Mouse (Mus musculus) thymus, postnatal 25 days (tissue): ENCODE results near the gene Rad51b.

Source experiments
- DNase-seq: peaks from one replicate; pipeline ENCODE4 v3.0.0; 2022

The Rad51b gene

DNA sequence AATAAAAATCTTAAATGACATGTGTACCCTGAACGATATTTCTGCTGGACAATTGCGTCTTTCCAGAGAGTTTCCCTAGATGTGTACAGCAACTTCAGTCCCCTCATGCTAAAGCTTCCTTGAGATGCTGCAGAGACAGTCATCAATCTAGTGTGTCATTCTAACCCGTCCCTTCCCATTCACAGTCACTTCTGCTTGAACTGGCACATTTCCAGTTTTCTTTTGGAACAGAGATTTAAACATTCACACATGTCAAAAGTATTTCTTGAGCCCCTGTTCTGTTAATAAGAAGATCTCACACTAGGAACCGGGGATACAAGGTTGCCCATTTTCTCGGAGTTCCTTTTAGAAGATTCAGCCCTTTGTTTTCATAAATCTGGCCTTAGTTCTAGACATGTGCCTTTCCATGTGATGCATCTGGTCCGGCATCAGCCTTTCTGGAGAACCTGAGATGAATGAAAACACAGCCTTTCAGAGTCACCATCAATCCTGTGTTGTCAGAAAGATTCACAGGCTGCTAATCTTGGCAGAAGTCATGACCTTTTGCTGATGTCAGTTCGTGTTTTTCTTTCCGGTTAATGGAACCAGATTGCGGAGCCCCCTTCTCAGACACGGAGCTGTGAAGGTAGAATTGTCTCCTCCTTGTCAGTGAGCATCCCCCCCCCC lies 448.9 kb downstream of the Rad51b start:
- DNase-seq = no peak

DNA sequence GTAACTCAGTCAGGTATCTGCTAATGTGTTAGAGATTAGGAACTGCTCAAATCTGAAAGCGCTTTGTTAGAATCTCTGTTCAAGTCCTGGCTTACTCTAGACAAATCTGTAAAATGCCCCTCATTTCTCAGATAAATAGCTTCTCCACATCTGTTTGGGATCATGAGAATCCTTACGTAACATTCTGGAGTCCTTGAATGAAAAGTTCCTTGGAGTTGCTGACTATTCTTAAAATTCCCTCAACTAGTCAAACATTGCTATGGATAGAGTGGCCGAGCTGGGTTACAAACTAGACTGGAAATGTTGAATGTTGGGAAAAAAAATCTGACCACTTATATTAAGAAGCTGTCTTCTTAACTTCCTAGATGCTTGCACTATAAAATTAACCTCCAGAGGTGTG lies 450.5 kb downstream of the Rad51b start:
- DNase-seq = no peak

DNA sequence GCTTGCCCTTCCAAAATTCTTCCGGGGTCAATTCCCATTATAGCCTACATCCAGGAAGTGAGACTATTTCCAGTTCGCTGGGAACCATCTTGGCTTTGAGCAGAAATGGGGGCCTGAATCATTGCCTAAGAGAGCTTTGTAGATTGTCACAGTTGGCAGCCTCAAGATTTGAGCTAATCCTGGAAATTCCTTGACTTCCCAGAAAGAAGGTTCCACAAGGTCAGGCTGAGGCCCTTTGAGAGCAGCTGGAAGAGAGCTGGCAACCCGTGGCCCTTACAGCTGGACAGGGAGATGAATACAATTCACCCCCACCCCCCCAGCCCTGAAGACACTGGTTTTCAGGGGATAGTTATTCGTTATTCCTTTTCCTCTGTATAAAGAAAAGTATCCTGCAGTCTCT lies 451.8 kb downstream of the Rad51b start:
- no peak for DNase-seq

DNA sequence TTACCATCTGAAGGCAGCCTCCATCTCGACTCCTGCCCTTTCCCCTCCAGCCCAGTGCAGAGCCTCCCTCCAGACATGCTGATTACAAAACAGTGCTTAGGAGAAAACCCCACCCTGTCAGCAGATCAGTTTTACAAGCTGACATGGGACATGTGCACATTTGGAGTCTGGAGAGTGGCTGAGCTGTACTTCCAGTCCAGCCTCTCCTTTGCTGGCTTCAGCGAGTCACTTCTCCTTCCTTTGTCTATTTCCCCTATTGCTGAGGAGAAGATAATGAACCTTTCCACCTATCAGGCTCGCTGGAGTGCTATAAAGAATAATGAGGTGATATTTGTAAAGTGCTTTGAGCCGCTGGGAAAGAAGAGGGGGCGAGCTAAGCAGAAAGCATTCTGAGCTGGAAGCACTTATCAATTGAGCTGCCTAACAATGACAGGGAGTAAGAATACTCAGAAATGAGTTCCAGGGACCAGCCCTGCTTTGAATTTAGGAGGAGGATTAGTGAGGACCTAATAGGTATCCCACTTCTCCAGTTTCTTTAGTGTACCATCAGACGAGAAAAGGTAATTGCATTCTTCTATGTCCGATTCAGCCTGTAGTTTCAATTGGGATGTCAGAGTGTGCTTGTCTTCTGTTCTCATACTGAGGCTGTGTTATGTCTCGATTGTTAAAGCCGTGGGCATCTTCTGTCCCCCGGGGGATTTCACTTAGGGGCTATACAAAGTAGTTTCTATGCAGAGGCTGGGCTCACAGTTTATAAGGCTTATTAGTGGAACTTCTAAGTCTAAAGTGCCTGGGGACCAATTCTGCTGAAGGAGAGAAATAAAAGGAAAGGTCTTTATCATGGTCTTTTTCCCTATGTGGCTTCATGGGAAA lies 453.4 kb downstream of the Rad51b start:
- DNase-seq = no peak

DNA sequence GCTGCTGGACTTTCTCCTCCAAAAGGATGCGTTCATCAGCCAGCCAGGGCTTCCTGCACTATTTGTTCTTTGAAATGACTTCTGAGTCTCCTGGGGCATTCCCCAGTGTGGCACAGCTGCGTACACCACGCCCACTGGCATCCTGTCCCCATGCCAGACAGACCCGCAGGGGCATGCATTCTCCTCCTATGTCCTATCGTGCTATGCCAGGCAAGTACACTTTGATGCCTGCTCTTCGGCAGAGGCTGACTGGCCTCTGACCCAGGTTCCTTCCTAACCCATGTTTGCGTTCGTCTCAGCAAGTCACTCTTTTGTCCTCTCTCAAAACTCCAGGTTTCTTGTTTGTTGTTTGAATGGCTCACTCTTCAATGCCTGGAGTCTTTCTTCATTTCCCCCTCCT lies 454.7 kb downstream of the Rad51b start:
- DNase-seq = peak; percentile 50

GRCm38 (mm10) chr12:79752189-79752588 lies 455.1 kb downstream of the Rad51b start:
- DNase-seq = no peak

DNA sequence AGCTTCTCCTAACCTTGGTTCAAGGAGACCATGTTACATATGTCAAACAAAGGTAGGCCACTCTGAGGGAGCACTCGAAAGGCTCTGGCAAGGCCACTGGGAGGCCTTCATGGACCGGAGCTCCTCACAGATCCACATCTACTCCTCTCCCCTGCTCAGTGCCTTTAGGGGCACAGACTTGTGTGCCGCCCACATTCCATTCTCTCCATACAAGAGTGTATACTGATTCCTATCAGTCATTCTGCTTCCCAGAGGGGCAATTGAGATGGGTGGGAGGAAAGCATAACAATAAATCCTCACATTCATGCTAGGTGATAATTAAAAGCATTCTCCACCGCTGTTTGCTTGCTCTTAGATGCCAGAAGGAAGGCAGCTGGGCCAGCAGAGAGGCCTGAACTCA lies 458.5 kb downstream of the Rad51b start:
- DNase-seq = no peak

DNA sequence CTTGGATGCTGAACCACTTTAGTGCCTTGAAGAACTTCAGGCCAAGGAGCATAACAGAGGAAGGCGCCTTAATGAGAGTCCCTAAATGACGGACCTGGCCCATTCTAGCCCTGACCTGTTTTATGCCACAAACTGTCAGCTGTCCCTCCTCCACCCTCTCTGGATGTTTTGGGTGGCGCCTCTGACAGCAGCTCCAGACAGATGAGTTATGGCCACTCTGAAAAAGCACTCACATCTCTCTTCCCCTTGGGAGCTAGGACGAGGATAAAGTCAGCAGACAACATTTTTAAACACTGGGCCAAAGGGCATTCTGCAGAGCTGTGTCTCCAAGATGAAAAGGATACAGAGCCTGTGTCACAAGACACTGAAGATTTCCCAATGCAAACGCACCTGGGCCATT lies 459.3 kb downstream of the Rad51b start:
- DNase-seq = no peak

- no peak for DNase-seq
These were observed 460.7 kb downstream of the Rad51b start for GRCm38 (mm10) chr12:79757775-79758174.

DNA sequence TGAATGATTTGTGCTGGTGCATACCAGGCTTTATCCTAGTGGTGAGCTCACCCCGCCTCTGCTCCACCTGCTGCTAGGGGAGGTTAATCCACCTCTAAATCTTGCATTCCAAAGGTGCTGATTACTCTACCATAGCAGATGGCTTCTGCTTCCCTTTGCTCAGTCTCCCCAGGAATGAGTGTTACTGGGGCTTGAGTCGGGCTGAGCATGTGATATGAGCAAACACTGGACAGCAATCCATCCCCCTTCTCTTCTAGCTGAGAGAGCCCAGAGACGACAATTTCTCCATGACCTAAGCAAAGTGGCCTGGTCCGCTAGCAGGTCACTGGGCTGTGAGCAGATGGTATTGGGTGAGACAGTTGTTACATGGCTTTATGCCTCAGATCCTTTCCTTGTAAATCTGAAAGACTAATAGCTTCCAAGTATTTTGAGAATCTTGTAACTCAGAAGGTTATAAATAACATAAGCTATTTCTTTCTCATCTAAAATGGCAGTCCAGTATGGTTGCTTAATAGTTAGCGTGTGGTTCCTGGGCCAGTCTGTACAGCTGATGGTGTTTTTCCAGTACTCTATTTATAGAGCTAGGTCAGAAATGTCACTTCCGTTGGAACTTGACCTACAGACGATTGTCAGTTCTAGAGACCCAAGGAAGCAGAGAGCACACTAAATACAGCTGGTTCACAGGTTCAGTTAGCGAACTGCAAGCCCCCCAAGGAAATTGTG lies 462.3 kb downstream of the Rad51b start:
- no peak for DNase-seq

- DNase-seq = no peak
These were observed 464.1 kb downstream of the Rad51b start for GRCm38 (mm10) chr12:79761217-79761616.

DNA sequence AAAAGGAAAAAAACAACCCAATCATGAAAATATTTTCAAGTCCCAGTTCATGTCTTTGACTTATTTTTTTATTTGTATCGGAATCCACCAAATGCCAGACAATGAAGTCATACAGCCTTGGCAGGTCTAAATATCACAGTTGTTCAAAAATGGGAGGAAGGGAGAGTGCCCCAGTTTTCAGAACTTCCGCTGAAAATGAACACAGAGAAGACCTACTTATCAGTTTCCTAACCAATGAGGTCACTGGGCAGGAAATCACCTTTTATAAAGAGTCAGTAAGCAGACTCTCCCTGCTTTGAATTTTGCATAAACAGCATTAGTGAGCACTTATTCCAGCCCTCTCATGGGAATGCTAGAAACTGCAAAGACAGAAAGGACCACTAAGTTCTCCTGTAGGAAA lies 465.0 kb downstream of the Rad51b start:
- DNase-seq = no peak

DNA sequence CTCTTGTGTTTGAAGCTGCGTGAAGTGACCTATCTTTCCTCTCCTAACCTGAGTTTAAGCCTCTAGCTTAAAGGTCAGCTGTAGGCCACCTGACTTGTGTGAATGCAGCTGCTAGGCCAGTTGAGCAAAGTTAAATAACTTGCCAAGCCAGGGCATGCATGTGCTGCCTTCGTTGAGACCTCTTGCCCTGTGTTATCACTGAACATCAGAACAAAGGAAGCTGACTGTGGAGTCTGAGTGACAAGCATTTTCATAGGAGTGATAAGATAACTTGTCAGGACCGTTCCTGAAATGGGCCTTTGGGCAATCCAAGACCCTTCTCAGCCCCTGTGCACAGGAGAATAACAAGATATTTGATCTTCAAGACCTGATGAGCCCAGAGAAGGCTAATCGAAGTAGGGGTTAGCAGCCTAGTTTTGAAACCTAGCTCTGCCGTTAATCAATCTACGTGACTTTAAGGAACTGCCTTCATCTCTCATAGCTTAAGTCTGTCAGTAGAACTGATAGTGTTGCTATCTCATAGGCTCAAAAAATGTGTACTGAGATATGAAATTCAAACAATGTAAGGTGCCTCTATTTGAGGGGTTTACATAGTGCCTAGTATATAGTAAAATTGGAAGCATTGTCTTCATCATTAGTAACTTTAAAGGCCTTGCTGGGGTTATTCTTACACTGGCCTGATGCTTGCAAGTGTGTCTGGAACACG lies 465.6 kb downstream of the Rad51b start:
- no peak for DNase-seq

- DNase-seq = no peak
These were observed 469.0 kb downstream of the Rad51b start for GRCm38 (mm10) chr12:79766116-79766515.

- no peak for DNase-seq
These were observed 471.8 kb downstream of the Rad51b start for GRCm38 (mm10) chr12:79768741-79769322.

DNA sequence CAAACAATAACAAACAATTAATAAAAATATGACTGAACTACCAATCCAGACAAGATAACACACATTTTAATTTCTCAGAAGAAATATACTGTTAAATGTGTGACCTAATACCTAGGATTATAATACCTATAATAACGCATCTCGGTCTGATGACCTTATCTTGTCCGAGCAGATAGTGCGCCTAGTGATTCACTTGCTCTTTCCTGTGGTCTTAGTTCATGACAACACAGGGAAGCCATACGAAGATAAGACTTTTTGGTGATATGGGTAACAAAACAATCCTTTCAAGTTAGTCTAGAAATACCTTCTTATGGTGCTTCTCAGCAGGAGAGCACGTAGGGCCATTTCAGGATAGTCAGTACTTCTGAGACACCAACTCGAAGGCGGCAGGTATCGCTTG lies 472.7 kb downstream of the Rad51b start:
- DNase-seq = no peak

DNA sequence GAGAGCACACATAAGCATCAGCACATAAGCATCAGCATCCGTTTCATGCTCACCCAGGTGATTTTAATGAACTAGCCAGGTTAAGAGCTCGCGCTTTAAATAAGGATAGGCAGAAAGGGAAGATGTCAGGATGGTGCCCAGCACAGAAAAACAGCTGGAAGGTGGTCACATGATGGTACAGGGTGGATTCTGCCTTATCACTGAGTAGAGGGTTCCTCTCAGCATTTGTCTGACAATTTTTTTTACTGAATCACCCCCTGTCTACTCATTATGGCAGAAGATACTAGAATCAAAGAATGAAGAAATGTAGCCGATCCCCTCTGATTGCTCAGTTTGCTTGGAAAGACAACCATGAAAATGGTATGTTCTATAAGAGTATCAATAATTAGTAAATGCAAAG lies 474.1 kb downstream of the Rad51b start:
- no peak for DNase-seq

DNA sequence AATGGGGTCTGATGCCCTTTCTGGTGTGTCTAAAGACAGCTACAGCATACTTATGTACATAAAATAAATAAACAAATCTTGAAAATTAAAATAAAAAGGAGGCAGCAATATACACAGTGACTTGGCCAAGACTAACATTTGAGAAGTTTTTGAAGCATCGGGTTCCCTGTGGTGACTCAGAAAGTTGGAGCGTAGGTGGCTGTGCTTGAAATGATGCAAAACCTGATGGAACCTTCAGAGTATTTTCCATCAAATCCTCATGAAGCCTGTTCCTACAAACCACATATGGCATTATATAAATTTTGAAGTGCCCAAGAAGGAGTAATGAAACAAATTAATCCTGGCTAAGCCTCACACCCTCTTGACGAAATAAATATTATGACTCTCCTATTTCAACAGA lies 474.7 kb downstream of the Rad51b start:
- no peak for DNase-seq

DNA sequence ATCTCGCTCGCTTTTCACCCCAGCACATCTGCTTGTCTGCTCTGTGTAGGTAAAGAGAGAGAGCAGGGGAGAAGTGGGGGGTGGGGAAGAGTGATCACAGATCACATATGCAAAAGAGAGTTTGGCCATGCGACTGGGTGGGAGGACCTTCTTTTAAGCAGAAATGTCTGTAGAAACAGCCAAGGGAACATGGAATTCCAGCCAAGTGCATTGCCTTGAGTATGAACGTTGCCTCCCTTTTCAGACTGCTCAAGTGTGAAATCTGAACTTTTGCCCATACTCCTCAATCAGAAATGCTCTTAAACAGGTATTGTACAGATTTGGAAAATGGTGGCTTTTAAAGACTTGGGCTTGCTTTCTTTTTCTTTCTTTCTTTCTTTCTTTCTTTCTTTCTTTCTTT lies 476.2 kb downstream of the Rad51b start:
- DNase-seq = no peak

DNA sequence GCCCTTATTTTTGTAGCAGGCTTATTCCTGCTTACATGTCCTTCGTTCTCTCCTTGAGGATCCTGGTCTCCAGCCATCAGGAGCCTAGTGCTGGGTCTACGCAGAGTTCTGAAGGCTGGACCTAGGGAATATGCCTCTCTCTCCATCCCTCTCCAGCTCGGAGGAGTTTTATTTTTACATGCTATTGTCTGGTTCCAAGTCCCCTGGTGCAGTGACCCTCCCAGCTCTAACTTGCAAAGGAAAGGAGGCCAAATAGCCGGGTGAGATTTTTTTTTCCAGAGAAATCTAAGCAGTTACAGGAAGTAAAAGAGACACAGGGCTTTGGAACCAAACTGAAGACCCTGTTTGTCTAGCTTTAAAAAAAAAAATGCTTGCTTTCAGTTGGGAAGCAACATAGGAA lies 477.5 kb downstream of the Rad51b start:
- no peak for DNase-seq

GRCm38 (mm10) chr12:79776828-79777227 lies 479.7 kb downstream of the Rad51b start:
- no peak for DNase-seq

DNA sequence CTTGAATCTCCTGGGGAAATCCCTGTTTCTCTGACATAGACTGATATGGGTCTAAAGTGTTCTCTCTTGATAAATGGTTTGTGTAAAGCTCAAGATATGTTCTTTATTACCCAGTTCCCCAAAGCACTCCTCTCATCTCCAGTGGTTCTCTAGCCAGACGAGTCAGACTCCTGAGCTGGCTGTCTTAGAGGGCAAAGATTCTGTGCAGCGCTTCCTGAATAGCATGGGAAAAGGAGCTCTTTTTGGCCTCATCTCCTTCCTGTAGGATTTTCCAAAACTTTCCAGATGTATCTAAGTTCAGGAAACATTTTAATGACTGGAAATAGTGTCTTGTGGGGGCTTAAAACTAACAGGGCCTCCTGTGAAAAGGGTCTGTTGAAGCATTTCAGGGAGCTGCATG lies 483.7 kb downstream of the Rad51b start:
- no peak for DNase-seq

DNA sequence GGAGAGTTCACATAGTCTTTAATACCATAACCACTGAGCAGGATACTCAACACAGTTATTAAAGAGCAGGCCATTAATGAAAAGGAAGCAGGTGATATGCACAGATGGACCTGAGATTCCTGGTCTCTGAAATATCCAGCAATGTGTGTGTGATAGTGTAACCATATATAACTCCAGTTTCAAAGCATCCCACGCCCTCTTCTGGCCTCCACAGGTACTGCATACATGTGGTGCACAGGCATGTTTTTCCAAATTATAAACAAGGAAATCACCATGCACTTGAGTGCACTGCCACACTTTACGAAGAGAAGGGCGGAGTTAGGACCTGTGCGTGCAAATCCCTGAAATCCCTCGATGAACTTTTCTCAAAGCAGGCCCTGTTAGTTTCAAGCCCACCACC lies 484.7 kb downstream of the Rad51b start:
- DNase-seq = no peak
